Mouse (Mus musculus) erythroblast, embryonic 14.5 days (primary cell): ENCODE data around the gene Golga4. TPM values are rescaled to one million over a fixed set of nuclear protein-coding genes. Genes with fewer than 3 reads are reported as not detected.

Source experiments
- H3K27me3 ChIP-seq: 2 replicates; pipeline ENCODE4 v1.6.1; 2012; ENCODE audit warnings: inconsistent platforms; ENCODE audit not compliant: control insufficient read depth
- H3K36me3 ChIP-seq: 2 replicates; pipeline ENCODE4 v1.6.1; 2012; ENCODE audit warnings: mild to moderate bottlenecking, inconsistent platforms; ENCODE audit not compliant: control insufficient read depth
- H3K4me1 ChIP-seq: 2 replicates; pipeline ENCODE4 v1.6.1; 2012; ENCODE audit warnings: inconsistent platforms; ENCODE audit not compliant: control insufficient read depth
- H3K4me3 ChIP-seq: replicated peaks from 2 replicates; pipeline ENCODE3; 2012; ENCODE audit warnings: moderate library complexity, mild to moderate bottlenecking, inconsistent platforms
- H3K9me3 ChIP-seq: 2 replicates; pipeline ENCODE4 v1.6.1; 2012; ENCODE audit warnings: low read length, inconsistent platforms, mixed read lengths; ENCODE audit not compliant: control insufficient read depth
- GATA1 ChIP-seq: IDR thresholded peaks from 2 replicates; pipeline ENCODE4 v1.6.1; 2012; ENCODE audit warnings: low read length, inconsistent platforms, mixed read lengths
- TAL1 ChIP-seq: IDR thresholded peaks from 3 replicates; pipeline ENCODE4 v1.6.1; 2012; ENCODE audit warnings: low read length, inconsistent platforms, mixed read lengths
- polyA plus RNA-seq: library from polyadenylated mRNA; stranded (reverse); fragments of >175 nt; gene quantifications from 2 replicates; pipeline ENCODE4 v1.2.3, GENCODE M21; 2012

Gene Golga4
- polyA plus RNA-seq, 1 experiment = 0.88 TPM

DNA sequence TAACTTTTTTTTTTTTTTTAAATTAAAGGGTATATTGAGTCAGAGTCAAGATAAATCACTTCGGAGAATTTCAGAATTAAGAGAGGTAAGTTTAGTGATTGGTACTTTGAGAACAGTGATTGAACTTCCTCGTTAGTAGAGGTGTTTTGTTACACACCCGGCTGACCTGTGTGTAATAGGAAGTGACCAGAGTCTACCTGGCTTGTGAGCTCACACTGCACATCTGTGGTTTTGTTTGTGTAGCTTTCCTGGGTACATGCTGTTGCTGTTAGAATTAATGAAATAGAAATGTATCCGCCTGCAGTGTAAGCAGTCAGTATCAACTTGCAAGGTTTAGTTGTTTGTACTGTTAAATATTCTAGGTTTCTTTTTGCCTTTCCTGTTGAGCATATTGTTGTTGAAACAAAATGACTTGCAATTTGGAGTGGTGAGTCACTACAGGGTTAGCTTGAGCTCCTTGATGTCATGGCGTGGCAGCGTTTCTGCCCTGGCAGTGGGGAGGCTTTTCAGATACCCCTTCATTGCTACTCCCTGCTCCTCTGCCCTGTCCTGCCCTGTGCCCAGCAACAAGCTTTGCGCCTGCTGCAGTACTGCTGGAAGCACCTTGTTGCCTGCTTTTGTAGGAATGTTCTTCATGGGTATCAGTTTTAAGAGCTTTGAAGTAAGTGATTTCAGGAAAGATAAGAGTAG is 26.6 kb downstream of the Golga4 start:
- Histone ChIP-seq H3K4me3 (no peak overlapping the region), H3K4me1 (peaks cover 7% of the 10 kb centered on the region), H3K27me3 (no peaks in the 10 kb centered on the region), H3K9me3 (no peaks in the 10 kb centered on the region), H3K36me3 (peaks cover 86% of the 10 kb centered on the region)
- TF ChIP-seq GATA1 (no peak), TAL1 (no peak)

DNA sequence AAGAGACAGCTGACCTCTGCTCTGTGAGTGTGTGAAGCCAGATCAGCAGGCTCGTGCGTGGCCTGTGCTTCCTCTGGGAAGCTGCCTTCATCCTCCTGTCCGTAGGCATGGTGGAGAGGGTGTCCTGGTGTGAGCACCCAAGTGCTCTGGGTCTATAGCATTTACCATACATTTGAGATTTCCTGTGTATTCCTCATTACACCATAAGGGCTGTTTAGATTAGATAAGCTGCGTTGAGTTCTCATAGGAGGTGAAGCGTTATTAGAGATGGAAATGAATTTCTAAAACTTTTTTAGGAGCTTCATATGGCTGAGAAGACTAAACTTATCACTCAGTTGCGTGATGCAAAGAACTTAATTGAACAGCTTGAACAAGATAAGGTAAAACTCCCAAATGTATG is 30.9 kb downstream of the Golga4 start:
- H3K36me3 ChIP-seq = peaks cover 91% of the 10 kb centered on the region
- no peak overlapping the region for H3K4me3 ChIP-seq
- peaks cover 7% of the 10 kb centered on the region for H3K4me1 ChIP-seq
- no peaks in the 10 kb centered on the region for H3K9me3 ChIP-seq
- TF ChIP-seq TAL1 (no peak), GATA1 (no peak)
- H3K27me3 ChIP-seq = no peaks in the 10 kb centered on the region

DNA sequence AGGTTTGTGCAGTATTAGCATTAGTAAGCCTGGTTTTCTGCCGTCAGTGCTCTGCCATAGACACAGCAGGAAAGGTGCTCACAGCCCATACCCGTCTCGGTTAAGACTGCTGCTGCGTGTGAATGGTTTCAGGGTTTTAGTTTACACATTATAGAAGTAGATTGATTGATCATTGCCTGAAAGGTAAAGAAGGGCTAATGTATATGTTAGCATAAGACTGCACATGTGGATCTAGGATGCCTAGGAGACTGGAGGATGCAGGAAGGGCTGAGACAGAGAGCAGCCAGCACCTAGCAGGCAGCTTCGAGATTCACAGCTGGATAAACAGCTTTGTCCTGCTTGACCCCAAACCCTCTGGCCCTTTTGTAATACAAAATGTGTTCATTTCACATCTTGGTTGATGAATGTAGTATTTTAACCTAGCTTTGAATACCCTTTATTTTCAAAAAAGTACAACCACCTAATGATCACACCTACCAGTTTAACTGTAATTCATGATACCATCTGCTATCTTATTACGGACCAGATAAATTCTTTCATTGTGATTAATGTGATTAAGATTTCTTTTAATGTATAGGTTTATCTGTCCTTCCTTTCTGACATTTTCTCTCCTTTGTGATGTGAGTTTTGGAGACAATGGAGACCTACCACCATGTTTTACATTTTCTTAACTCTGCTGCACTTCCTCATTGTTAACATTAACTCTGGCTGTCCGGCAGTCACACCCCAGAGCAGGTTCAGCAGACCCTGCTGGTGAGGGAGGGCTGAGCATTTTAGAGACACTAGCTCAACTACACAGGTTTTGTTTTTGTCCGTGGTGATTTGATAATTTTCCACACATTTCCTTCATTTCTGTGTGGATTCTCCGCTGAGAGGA is 31.6 kb downstream of the Golga4 start:
- H3K4me3 ChIP-seq = no peak overlapping the region
- peaks cover 92% of the 10 kb centered on the region for H3K36me3 ChIP-seq
- H3K27me3 ChIP-seq = no peaks in the 10 kb centered on the region
- peaks cover 7% of the 10 kb centered on the region for H3K4me1 ChIP-seq
- no peak for TF ChIP-seq TAL1
- no peak for TF ChIP-seq GATA1
- H3K9me3 ChIP-seq = no peaks in the 10 kb centered on the region

DNA sequence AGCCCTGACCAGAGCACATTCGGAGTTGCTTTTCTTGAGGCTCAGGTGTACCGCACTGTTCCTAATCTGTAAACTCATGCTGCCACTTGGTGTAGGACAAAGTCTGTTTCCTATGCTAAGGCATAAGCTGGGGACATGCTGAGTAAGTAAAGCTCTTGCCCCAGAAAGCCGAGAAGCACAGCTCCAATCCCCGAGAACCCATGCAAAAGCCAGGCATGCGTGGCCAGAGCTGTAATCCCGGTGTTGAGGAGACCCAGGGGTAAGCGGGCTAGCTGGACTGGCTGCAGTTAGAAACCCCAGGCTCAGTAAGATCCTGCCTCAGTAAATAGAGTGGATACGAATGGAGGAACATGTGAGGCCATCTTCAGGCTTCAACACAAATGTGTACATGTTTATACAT is 35.8 kb downstream of the Golga4 start:
- peaks cover 73% of the 10 kb centered on the region for H3K36me3 ChIP-seq
- H3K4me1 ChIP-seq = peaks cover under 1% of the 10 kb centered on the region
- H3K4me3 ChIP-seq = no peak overlapping the region
- TF ChIP-seq TAL1 (no peak), GATA1 (no peak)
- no peaks in the 10 kb centered on the region for H3K27me3 ChIP-seq
- no peaks in the 10 kb centered on the region for H3K9me3 ChIP-seq

DNA sequence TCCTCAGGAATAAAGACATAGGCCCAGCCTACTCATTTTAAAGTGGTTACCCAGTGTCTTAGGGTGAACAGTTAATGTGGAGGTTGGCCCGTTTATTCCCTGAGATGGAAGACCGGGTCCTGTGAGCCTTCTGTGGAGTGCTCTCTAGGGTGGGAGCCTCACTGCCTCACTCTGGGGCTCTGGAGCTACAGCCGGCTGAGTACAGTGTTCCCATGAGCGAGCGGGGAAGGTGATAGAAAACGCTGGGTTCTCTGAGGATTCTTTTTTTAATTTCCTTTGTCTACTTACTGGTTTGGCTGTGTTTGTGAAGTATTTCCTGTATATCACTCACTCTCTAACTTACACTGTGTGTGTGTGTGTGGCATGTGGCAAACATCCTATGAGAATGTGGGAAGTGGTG is 39.1 kb downstream of the Golga4 start:
- Histone ChIP-seq H3K4me1 (no peaks in the 10 kb centered on the region), H3K36me3 (peaks cover 64% of the 10 kb centered on the region), H3K27me3 (no peaks in the 10 kb centered on the region), H3K4me3 (no peak overlapping the region), H3K9me3 (no peaks in the 10 kb centered on the region)
- TF ChIP-seq TAL1 (no peak), GATA1 (no peak)

DNA sequence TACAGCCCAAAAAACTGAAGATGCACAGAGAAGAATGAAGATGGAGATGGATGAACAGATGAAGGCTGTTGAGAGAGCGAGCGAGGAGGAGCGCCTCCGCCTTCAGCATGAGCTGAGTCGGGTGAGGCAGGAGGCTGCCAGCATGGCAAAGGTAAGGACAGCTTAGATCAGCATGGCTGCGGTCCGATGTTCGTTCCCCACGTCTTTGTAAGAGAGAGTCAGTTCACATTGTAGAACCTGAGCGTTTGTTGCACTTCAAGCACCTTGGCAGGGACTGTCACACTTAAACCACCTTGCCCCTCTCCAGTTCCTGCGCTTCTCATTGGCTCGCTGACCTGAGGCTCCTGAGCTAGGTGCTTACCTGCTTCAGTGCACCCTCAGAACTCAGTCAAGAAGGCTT is 42.6 kb downstream of the Golga4 start:
- Histone ChIP-seq H3K4me3 (no peak overlapping the region), H3K4me1 (no peaks in the 10 kb centered on the region), H3K36me3 (peaks cover 68% of the 10 kb centered on the region), H3K27me3 (no peaks in the 10 kb centered on the region), H3K9me3 (no peaks in the 10 kb centered on the region)
- TF ChIP-seq TAL1 (no peak), GATA1 (no peak)

DNA sequence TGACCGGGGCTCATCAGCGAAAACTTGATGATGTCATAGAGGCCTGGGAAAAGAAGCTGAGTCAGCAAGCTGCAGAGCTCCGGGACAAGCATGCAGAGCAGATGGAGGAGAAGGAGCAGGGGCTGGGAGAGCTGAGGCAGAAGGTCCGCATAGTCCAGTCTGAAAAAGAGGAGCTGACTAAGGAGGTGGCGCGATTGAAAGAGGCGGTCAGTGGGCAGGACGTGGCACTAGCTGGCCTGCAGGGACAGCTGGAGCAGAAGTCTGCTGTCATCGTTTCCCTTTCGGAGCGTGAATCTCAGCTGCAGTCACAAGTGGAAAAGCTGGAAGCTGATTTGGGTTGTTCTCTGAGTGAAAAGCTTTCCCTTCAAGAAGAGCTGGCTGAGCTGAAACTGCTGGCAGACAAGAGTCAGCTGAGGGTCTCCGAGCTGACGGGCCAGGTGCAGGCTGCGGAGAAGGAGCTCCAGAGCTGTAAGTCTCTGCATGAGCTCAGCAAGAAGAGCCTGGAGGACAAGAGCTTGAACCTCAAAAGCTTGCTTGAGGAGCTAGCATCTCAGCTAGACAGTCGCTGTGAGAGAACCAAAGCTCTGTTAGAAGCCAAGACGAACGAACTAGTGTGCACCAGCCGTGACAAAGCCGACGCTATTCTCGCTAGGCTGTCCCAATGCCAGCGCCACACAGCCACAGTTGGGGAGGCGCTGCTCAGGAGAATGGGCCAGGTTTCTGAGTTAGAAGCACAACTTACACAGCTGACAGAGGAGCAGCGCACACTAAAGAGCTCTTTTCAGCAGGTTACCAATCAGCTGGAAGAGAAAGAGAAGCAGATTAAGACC is 51.1 kb downstream of the Golga4 start:
- H3K4me1 ChIP-seq = no peaks in the 10 kb centered on the region
- no peak for TF ChIP-seq TAL1
- no peak for TF ChIP-seq GATA1
- H3K27me3 ChIP-seq = no peaks in the 10 kb centered on the region
- no peak overlapping the region for H3K4me3 ChIP-seq
- H3K36me3 ChIP-seq = peaks cover 90% of the 10 kb centered on the region
- H3K9me3 ChIP-seq = no peaks in the 10 kb centered on the region

DNA sequence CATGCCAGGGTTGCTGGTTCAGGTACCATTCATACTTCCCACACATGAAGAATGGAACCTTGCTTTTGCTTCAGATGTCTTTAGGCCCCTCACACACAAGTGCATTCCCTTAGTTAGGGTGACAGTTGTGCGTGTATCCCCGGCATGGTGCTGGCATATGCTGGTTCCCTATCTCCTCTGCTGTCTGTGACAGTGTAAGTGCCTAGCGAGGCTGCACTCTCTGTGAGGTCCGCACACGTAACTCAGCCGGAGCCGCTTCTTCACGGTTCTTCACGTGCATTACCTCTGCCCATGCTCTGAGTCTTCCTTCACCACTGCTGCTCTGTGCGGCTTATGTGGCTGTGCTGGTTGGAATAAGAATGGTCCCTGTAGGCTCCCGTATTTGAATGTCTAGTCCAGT is 57.3 kb downstream of the Golga4 start:
- no peaks in the 10 kb centered on the region for H3K27me3 ChIP-seq
- no peak for TF ChIP-seq GATA1
- TF ChIP-seq TAL1 = no peak
- no peaks in the 10 kb centered on the region for H3K4me1 ChIP-seq
- no peak overlapping the region for H3K4me3 ChIP-seq
- peaks cover 94% of the 10 kb centered on the region for H3K36me3 ChIP-seq
- H3K9me3 ChIP-seq = no peaks in the 10 kb centered on the region

DNA sequence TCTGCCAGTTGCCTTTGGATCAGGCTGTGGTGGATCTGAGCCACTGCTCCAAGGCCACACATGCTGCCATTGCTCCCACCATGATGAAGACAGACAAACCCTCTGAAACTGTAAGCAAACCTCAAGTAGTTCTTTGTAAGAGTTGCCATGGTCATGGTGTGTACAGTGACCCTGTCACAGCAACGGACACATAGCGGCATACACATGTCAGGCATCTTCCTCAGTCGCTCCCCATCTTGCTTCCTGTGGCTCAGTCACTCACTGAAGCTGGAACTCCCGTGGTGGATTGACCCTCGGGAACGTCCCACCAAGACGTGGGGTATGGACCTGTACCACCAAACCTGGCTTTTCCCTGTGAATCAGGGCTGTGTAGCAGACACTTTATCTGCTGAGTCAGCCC is 57.8 kb downstream of the Golga4 start:
- no peak overlapping the region for H3K4me3 ChIP-seq
- H3K4me1 ChIP-seq = no peaks in the 10 kb centered on the region
- no peaks in the 10 kb centered on the region for H3K27me3 ChIP-seq
- H3K9me3 ChIP-seq = no peaks in the 10 kb centered on the region
- H3K36me3 ChIP-seq = peaks cover 90% of the 10 kb centered on the region
- no peak for TF ChIP-seq TAL1
- TF ChIP-seq GATA1 = no peak
